Mouse (Mus musculus): ENCODE measurements at regions not wholly inside any gene's neighbourhood (a gene's known extent, or its start where the extent isn't known, plus 50 kb on each side); places are given as distances from the start of the nearest gene placed in this dataset.

GRCm38 (mm10) chr9:46636261-46637010 lies 316.6 kb upstream of the 4931429L15Rik start:
- Histone ChIP-seq H3K4me2 (ENCODE audit: low read depth, low read length) (no peak overlapping the region), H3K4me3 (replicated peaks; ENCODE audit: low read length) (no peak overlapping the region), H3K27ac (ENCODE audit: low read length) (no peak overlapping the region), H3K27me3 (ENCODE audit: control insufficient read depth, insufficient read depth, low read length) (no peaks in the 10 kb centered on the region), H3K36me3 (ENCODE audit: control insufficient read depth, insufficient read depth, low read length) (no peaks in the 10 kb centered on the region), H3K9me3 (replicated peaks; ENCODE audit: control insufficient read depth, low read length) (no peaks in the 10 kb centered on the region), H3K9ac (ENCODE audit: low read length) (no peak overlapping the region), H3K4me1 (ENCODE audit: control insufficient read depth, insufficient read depth, low read length) (no peaks in the 10 kb centered on the region)
- WGBS: 50% methylated on average over 8 of the region's 8 CpGs
- no peak for ATAC-seq (ENCODE audit: insufficient read depth, low FRiP score)

- H3K27me3 ChIP-seq (ENCODE audit: control insufficient read depth, insufficient read depth, low read length): no peaks in the 10 kb centered on the region
- no peaks in the 10 kb centered on the region for H3K4me1 ChIP-seq (ENCODE audit: control insufficient read depth, insufficient read depth, low read length)
- no peaks in the 10 kb centered on the region for H3K9me3 ChIP-seq (replicated peaks; ENCODE audit: control insufficient read depth, low read length)
- no peak overlapping the region for H3K9ac ChIP-seq (ENCODE audit: low read length)
- H3K4me2 ChIP-seq (ENCODE audit: low read depth, low read length): no peak overlapping the region
- H3K27ac ChIP-seq (ENCODE audit: low read length): no peak overlapping the region
- WGBS: 75% methylated on average over 4 of the region's 4 CpGs
- ATAC-seq (ENCODE audit: insufficient read depth, low FRiP score): no peak
- H3K36me3 ChIP-seq (ENCODE audit: control insufficient read depth, insufficient read depth, low read length): no peaks in the 10 kb centered on the region
- no peak overlapping the region for H3K4me3 ChIP-seq (replicated peaks; ENCODE audit: low read length)
Observed at GRCm38 (mm10) chr9:46633952-46634351, 314.2 kb upstream of the 4931429L15Rik start.

GRCm38 (mm10) chr9:46632576-46632975 lies 312.8 kb upstream of the 4931429L15Rik start:
- Histone ChIP-seq H3K4me1 (ENCODE audit: control insufficient read depth, insufficient read depth, low read length) (no peaks in the 10 kb centered on the region), H3K9ac (ENCODE audit: low read length) (no peak overlapping the region), H3K36me3 (ENCODE audit: control insufficient read depth, insufficient read depth, low read length) (no peaks in the 10 kb centered on the region), H3K27me3 (ENCODE audit: control insufficient read depth, insufficient read depth, low read length) (no peaks in the 10 kb centered on the region), H3K4me2 (ENCODE audit: low read depth, low read length) (no peak overlapping the region), H3K4me3 (replicated peaks; ENCODE audit: low read length) (no peak overlapping the region), H3K9me3 (replicated peaks; ENCODE audit: control insufficient read depth, low read length) (no peaks in the 10 kb centered on the region), H3K27ac (ENCODE audit: low read length) (no peak overlapping the region)
- 79% methylated on average over 10 of the region's 10 CpGs for WGBS
- no peak for ATAC-seq (ENCODE audit: insufficient read depth, low FRiP score)

GRCm38 (mm10) chr9:46622255-46622654 lies 302.5 kb upstream of the 4931429L15Rik start:
- Histone ChIP-seq H3K4me3 (replicated peaks; ENCODE audit: low read length) (no peak overlapping the region), H3K4me1 (ENCODE audit: control insufficient read depth, insufficient read depth, low read length) (no peaks in the 10 kb centered on the region), H3K27me3 (ENCODE audit: control insufficient read depth, insufficient read depth, low read length) (no peaks in the 10 kb centered on the region), H3K36me3 (ENCODE audit: control insufficient read depth, insufficient read depth, low read length) (no peaks in the 10 kb centered on the region), H3K27ac (ENCODE audit: low read length) (no peak overlapping the region), H3K4me2 (ENCODE audit: low read depth, low read length) (no peak overlapping the region), H3K9ac (ENCODE audit: low read length) (no peak overlapping the region), H3K9me3 (replicated peaks; ENCODE audit: control insufficient read depth, low read length) (no peaks in the 10 kb centered on the region)
- 79% methylated on average over 2 of the region's 2 CpGs for WGBS
- ATAC-seq (ENCODE audit: insufficient read depth, low FRiP score): no peak

- no peak for ATAC-seq (ENCODE audit: insufficient read depth, low FRiP score)
- Histone ChIP-seq H3K4me3 (replicated peaks; ENCODE audit: low read length) (no peak overlapping the region), H3K27me3 (ENCODE audit: control insufficient read depth, insufficient read depth, low read length) (no peaks in the 10 kb centered on the region), H3K36me3 (ENCODE audit: control insufficient read depth, insufficient read depth, low read length) (no peaks in the 10 kb centered on the region), H3K4me2 (ENCODE audit: low read depth, low read length) (no peak overlapping the region), H3K9me3 (replicated peaks; ENCODE audit: control insufficient read depth, low read length) (no peaks in the 10 kb centered on the region), H3K27ac (ENCODE audit: low read length) (no peak overlapping the region), H3K4me1 (ENCODE audit: control insufficient read depth, insufficient read depth, low read length) (no peaks in the 10 kb centered on the region), H3K9ac (ENCODE audit: low read length) (no peak overlapping the region)
- 85% methylated on average over 6 of the region's 6 CpGs for WGBS
Observed at GRCm38 (mm10) chr9:46621851-46622250, 302.1 kb upstream of the 4931429L15Rik start.

- Histone ChIP-seq H3K4me2 (ENCODE audit: low read depth, low read length) (no peak overlapping the region), H3K36me3 (ENCODE audit: control insufficient read depth, insufficient read depth, low read length) (no peaks in the 10 kb centered on the region), H3K27ac (ENCODE audit: low read length) (no peak overlapping the region), H3K4me1 (ENCODE audit: control insufficient read depth, insufficient read depth, low read length) (no peaks in the 10 kb centered on the region), H3K9ac (ENCODE audit: low read length) (no peak overlapping the region), H3K9me3 (replicated peaks; ENCODE audit: control insufficient read depth, low read length) (no peaks in the 10 kb centered on the region), H3K4me3 (replicated peaks; ENCODE audit: low read length) (no peak overlapping the region), H3K27me3 (ENCODE audit: control insufficient read depth, insufficient read depth, low read length) (no peaks in the 10 kb centered on the region)
- 17% methylated on average over 11 of the region's 11 CpGs for WGBS
- ATAC-seq (ENCODE audit: insufficient read depth, low FRiP score): no peak
Observed at GRCm38 (mm10) chr9:46610101-46611005, 290.6 kb upstream of the 4931429L15Rik start.

- Histone ChIP-seq H3K36me3 (ENCODE audit: control insufficient read depth, insufficient read depth, low read length) (no peaks in the 10 kb centered on the region), H3K27ac (ENCODE audit: low read length) (no peak overlapping the region), H3K27me3 (ENCODE audit: control insufficient read depth, insufficient read depth, low read length) (no peaks in the 10 kb centered on the region), H3K4me2 (ENCODE audit: low read depth, low read length) (no peak overlapping the region), H3K4me3 (replicated peaks; ENCODE audit: low read length) (no peak overlapping the region), H3K9me3 (replicated peaks; ENCODE audit: control insufficient read depth, low read length) (no peaks in the 10 kb centered on the region), H3K4me1 (ENCODE audit: control insufficient read depth, insufficient read depth, low read length) (no peaks in the 10 kb centered on the region), H3K9ac (ENCODE audit: low read length) (no peak overlapping the region)
- WGBS: 57% methylated on average over 8 of the region's 8 CpGs
- peak; percentile 33; the same call in 1 of the 2 replicates for ATAC-seq (ENCODE audit: insufficient read depth, low FRiP score)
Observed at GRCm38 (mm10) chr9:46608695-46609094, 288.9 kb upstream of the 4931429L15Rik start.

- no peak for ATAC-seq (ENCODE audit: insufficient read depth, low FRiP score)
- WGBS: 87% methylated on average over 9 of the region's 9 CpGs
- H3K36me3 ChIP-seq (ENCODE audit: control insufficient read depth, insufficient read depth, low read length): no peaks in the 10 kb centered on the region
- no peaks in the 10 kb centered on the region for H3K27me3 ChIP-seq (ENCODE audit: control insufficient read depth, insufficient read depth, low read length)
- H3K9me3 ChIP-seq (replicated peaks; ENCODE audit: control insufficient read depth, low read length): no peaks in the 10 kb centered on the region
- H3K4me1 ChIP-seq (ENCODE audit: control insufficient read depth, insufficient read depth, low read length): no peaks in the 10 kb centered on the region
- no peak overlapping the region for H3K4me3 ChIP-seq (replicated peaks; ENCODE audit: low read length)
- no peak overlapping the region for H3K27ac ChIP-seq (ENCODE audit: low read length)
- H3K4me2 ChIP-seq (ENCODE audit: low read depth, low read length): no peak overlapping the region
- H3K9ac ChIP-seq (ENCODE audit: low read length): no peak overlapping the region
Observed at GRCm38 (mm10) chr9:46600803-46601202, 281.0 kb upstream of the 4931429L15Rik start.
